Mouse (Mus musculus) cerebral cortex, adult 2 months (tissue): ENCODE measurements around the gene Cyp2d10.

Source experiments
- WGBS: fragments of 180-500 bp; shearing (Covaris S2); methylation state at CpG from one replicate; pipeline ENCODE4 v1.1.7; 2018; 5-methylcytosine and 5-hydroxymethylcytosine counted together

The Cyp2d10 gene

DNA sequence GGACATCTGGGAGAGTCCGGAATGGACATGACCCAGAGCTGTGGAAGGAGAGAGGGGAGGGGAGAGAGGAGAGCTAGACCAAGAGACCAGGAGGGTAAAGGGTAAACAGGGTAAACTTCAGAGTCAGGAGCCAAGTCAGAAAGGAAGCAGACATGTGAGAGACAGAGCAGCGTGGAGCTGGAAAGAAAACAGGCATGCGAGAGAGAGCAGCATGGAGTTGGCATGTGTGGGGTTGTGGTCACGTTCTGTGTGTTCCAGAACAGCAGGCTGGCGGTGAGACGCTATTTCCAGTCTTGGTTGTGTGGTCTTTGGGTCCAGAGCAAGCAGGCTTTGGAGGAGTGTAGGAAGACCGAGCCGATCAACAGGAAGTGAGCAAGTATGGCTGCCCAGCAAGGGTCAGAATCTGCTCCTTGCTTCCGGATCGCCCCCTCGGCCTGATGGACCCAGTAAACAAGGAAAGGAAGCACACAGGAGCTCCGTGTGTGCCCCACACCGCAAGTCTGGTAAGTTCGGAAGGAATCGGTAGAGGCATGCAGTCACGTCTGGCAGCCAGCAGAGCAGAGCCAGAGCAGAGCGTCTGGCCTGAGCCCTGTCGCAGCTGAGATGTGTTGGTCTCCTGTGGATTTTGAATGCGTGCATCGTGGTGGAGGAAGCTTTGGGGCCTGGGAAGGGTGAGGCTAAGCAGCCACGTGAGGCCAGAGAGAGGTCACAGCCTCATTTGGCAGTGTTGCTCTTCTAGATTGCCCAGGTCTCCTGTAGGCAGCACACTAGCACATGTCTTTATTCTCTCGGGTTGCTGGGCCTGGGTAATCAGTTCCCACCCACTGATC, 48.3 kb downstream of the Cyp2d10 start:
- 70% methylated on average over 22 of the region's 22 CpGs for WGBS

GRCm38 (mm10) chr15:82354126-82354945, 52.7 kb downstream of the Cyp2d10 start, which contains the start of gene Ndufa6:
Gene Ndufa6, minus strand, starts transcription at chr15:82354322.
- WGBS, result 1% methylated on average over 57 of the region's 57 CpGs

DNA sequence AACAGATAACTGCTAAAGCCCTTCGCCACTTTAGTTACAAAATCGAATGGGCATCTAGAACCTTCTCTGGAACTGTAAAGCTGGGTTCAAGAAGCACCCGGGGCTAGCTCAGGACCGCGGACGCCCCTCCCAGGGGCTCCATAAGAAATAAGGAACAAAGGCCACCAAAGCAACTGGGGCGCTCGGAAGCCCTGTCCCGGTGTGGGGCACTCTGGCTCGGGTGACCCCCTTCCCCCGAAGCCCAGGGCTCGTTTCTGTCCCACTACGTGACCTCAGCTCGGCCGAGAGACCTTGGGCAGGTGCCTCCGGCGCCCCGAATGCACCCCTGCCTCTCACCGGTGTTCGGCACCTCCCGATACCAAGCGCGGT, 53.3 kb downstream of the Cyp2d10 start:
- under 1% methylated on average over 23 of the region's 23 CpGs for WGBS

- 15% methylated on average over 14 of the region's 14 CpGs for WGBS
Observed at GRCm38 (mm10) chr15:82353078-82353744, 53.8 kb downstream of the Cyp2d10 start.
